Mouse (Mus musculus) layer of hippocampus, adult 11-12 months (tissue): ENCODE data around the gene Cdk5rap3.

Source experiments
- DNase-seq: peaks from one replicate; pipeline ENCODE4 v3.0.0; 2022; ENCODE audit warnings: low spot score

Cdk5rap3 gene

DNA sequence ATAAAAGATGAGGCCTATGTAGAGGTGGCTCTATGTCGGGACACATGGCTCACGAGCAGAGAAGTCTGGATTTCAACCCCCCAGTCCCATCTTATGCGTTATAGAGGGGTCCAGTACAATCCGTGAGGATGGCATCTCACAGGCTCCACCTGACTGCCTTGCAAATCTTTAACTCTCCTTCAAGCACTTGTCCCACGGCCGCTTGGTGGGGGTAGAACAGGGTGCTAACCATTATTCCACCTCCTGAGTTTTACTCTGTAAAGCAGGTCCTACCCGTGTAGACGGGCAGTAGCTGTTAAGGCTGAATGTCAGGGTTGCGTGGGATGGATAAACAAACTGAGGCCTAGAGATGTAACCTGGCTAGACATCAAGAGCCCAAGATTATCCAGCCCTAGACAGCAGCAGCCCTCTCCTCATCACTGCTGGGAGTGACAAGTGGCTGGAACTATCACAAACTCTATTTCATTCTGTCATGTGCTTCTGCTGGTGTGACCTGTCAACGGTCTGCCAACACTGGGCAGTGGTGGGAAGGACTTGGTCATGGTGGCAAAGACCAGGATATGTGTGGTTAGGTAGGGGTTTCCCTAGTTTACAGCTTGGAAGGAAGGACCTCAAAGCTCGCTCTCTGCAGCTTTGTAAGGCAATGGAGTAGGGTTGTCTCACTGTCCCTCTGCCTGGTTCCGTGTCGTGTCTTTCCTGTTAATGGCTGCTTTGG lies 17.4 kb upstream of the Cdk5rap3 start:
- DNase-seq: no peak

- no peak for DNase-seq
Measured at GRCm38 (mm10) chr11:96931327-96932062, 15.2 kb upstream of the Cdk5rap3 start.

- no peak for DNase-seq
Measured at GRCm38 (mm10) chr11:96929766-96930331, 13.6 kb upstream of the Cdk5rap3 start.

DNA sequence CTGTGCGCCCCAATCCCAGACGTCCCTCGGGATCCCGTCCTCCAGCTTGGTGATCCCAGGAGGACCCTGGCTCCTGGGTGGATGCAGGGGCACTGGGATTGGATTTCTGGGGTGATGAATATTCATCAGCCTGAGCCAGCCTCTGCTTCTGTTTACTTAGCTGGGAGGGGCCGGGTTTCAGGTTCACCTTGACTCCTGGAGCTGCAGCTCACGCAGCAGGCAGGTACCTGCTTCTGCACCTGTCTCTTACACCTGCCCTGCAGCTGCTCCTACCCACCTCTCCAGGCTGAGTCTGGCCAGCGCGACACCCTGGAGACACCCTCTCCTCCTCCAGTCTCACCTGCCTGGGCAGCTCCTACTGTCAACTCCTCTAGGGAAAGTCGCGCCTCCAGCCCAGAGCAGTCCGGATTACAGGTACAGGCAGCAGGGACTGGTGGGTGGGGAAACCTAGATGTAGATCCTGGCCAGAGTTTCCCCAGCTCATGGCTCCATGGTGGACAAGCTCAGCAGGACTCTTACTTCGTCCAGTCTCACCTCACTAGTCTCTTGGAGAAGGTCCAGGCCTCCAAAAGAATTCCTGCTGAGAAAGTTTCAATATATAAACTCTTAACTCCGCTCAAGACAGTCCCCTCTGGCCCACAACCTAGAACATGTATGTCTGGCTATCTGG lies 12.9 kb upstream of the Cdk5rap3 start:
- DNase-seq: no peak

GRCm38 (mm10) chr11:96928691-96929090 lies 12.4 kb upstream of the Cdk5rap3 start:
- no peak for DNase-seq

GRCm38 (mm10) chr11:96928088-96928487 lies 11.8 kb upstream of the Cdk5rap3 start, which contains the start of gene Prr15l:
TSS of gene Prr15l (plus strand) at chr11:96928104.
- no peak for DNase-seq

DNA sequence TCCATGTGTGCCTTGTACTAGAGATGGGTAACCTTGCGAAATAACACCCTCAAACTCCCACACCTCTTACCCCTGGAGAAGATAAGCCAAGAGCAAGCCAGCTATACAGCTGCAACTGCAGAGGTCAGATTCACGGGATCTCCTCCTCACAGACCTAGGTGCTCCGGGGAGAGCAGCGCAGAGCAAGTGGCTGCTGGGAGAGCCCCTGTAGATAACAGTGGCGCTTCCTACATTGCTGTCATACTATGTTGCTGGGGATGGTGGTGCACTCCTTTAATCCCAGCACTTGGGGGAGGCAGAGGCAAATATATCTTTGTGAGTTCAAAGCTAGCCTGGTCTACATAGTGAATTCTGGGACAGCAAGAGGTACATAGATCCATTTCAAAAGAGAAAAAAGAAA lies 10.3 kb upstream of the Cdk5rap3 start:
- no peak for DNase-seq

GRCm38 (mm10) chr11:96925469-96926148 lies 9.3 kb upstream of the Cdk5rap3 start:
- no peak for DNase-seq

DNA sequence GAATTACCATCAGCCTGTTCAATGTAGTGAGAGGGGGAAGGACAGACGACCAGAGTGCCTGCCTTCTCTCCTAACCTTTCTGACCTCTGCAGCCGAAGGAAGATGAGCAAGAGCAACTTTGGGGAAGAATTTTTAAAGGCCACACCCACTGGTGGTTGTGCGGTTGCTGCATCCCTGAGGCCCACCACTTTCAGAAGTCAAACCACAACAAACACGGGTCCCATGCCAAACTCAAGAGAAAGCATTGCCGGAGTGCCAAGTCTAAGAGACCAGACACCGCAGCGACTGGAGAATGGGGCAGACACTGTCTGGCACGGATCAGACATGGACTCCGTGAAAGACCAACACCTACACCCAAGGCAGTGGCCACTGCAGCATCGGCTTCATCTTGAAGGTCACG lies 8.6 kb upstream of the Cdk5rap3 start:
- no peak for DNase-seq

- DNase-seq: no peak
Measured at GRCm38 (mm10) chr11:96919003-96919402, 2.7 kb upstream of the Cdk5rap3 start.

DNA sequence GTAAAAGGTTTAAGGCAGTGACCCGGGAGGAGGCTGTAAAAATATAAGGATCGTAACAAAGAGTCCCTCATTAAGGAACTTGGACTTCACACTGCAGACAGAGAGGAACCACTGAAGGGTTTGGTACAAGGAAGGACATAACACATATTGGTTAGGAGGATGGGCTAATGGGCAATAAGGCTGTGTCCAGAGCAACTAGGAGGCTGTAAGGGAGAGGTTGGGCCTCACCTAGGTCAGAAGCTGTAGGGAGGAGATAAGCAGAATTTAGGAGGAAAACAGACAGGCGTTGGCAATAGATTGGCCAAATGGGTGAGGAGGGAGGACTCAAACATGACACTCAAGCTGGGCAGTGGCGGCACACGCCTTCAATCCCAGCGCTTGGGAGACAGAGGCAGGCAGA lies 1.1 kb upstream of the Cdk5rap3 start:
- no peak for DNase-seq

DNA sequence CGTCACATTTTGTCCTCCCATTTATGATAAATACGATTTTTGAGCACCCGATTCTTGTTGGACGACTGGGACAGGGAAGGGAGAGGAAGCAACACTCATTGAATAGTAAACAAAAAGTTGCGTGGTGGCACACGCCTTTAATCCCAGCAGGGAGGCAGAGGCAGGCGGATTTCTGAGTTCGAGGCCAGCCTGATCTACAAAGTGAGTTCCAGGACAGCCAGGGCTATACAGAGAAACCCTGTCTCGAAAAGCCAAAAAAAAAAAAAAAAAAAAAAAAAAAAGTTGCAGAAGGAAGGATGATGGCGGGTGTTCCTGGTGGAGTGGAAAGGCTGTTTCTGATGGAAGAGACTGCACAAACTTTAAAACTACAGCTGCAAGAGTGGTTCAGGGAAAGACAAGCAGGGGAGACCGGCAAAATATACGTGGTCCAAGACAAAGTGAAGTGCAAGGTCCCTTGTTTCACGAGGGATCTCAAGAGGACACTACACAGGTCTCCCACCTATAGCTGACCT lies 645 bp upstream of the Cdk5rap3 start:
- DNase-seq: no peak

DNA sequence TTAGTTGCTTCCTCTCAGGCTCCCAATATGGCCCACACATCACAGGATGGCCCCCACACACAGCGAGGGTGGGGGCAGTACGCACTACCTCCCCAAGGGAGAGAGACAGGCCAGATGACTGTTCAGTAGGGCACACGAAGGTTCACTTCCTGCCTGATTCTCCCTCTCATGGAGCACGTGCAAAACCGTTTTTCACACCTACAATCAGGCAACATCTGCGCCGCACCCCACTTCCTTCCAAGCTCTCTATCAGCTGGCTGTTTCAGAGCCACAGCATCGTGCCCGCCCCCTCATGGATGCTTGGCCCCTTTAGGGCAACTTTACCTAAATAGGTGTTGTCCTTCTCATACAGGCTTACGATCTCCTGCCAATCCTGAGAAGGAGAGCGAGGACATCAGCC lies 3.6 kb downstream of the Cdk5rap3 start:
- DNase-seq: no peak

DNA sequence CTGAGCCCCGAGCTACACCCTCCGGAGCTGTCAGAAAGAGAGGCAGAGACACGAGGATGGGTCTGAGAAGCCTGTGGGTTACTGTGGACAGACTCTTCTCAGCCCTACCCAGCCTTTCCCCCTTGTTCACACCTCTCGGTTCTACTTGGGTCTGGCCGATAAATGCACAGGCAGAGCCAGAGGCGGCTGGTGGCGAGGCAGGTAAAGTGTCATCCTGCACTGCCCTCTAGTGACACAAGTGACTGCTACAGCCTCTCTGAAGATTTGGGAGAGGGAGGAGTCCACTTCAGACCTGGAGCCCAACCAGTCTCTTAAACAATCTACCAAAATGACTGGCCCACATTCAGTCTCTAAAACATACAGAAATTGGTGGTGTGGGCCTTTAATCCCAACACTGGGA lies 6.3 kb downstream of the Cdk5rap3 start:
- DNase-seq: peak; percentile 88

DNA sequence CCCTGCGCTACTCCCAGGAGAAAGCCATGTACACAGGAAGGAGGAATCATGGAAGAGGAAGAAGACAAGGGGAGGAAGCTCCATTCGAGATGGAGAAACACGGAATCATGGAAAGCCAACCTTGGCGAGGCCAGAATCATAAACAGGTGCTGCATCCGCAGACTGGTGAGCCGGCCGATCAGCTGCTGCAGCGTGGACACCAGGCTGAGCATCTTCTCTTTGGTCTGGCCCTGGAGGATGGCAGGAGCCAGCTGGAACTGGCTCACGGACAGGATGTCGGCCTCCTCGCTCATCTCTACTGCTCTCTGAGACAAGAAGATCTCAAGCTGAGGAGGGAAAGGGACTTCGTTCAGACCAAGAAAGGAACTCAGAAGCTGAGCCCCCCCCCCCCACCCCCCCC lies 7.7 kb downstream of the Cdk5rap3 start:
- DNase-seq: no peak

GRCm38 (mm10) chr11:96906431-96907161 lies 9.7 kb downstream of the Cdk5rap3 start:
- peak; percentile 34 for DNase-seq

DNA sequence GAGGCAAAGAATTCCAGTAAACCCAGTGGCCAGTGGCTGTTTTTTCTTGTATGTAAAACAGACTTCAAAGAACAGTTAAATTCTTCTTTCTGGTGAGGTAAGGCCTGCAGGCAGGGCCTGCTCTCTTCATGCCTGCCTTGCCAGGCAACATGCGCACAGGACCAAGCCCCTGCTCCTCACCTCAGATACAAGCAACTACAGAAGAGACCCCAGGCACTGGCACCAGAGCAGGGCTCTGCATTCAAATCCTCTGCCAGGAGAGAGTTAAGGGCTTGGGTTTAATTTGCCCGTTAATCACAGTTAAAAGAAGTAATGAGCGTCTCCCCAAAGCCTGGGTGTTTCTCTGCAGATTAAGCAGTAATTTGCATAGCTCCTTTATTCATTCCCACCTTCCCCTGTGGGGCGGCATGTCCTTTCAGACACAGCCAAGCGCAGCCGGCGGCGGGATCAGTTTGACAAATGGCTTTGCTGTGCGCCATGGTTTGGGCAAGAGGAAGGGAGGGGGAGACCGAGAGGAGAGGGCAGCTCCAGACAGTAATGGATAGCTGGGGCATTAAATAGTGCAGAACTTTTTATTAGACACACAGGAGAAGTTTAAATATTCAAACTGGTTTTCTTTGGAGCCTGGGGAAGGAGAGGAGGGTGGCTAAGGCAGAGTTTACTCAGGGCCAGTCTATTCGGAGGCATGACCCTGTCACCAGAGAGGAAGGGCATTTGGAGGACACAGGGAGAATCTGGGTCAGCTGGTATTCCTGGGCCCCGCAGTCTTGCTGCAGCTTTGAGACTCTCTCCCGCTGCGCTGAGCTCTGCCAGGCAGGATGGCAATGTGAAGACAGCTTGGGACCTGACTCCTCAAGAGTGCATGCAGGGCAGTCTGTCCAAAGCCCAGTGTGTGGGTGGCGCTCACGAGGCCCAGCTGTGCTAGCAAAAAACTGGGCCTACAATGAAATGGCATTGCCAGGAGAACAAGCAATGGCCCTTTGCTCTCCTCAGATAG lies 13.4 kb downstream of the Cdk5rap3 start:
- DNase-seq: no peak

- DNase-seq: no peak
Measured at GRCm38 (mm10) chr11:96901332-96901731, 15.0 kb downstream of the Cdk5rap3 start.

- DNase-seq: no peak
Measured at GRCm38 (mm10) chr11:96899449-96900306, 16.6 kb downstream of the Cdk5rap3 start.
